Mouse (Mus musculus): ENCODE results near the gene Cox11.

The Cox11 gene

DNA sequence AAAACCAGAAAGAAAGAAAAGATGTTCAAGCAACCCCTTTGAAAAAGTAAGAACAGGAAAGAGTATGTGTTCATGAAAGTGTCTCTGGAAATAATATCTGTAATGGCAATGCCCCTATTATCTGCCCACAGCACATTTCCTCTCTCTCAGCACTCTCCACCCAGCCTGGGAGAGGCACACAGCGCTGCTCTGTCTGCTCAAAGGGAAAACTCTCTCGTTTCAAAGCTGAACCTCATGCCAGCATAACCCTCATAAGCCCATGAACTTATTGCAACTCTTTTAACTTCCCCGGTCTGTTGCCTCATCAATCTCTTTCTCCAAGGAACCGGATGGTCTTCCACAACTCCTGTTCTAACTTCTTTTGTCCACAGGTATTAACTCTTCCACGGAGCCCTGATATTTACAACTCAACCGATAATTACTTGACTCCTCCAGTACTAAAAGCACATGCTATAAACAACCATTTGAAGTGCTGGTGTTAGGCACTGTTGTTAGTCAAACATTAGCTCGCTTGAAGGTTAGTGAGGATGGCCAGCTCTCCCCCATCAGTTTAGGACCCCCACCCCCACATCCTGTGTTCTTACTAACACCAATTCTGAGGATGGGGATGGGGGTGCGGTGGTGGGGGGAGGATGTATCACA lies 26.5 kb downstream of the Cox11 start:
- no peak for DNase-seq (ENCODE audit: low read depth)

DNA sequence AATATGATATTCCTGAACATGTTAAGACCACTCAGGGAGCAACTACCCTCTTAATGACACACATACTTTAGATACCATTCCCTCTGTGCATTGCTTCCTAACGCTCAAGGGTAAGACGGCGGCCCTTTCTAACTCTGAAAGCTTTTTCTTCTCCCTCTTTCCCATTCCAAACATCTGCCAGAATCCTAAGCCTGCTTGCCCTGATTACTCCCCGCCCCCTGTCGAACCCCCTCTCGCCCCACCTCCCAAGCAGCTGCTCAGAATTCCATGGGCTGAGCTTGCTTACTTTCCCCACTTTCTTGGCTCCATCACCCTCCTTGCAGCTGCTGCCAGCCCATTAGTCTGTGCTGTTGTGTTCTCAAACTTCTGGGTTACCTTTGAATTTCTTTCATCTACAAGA lies 27.2 kb downstream of the Cox11 start:
- no peak for DNase-seq (ENCODE audit: low read depth)

DNA sequence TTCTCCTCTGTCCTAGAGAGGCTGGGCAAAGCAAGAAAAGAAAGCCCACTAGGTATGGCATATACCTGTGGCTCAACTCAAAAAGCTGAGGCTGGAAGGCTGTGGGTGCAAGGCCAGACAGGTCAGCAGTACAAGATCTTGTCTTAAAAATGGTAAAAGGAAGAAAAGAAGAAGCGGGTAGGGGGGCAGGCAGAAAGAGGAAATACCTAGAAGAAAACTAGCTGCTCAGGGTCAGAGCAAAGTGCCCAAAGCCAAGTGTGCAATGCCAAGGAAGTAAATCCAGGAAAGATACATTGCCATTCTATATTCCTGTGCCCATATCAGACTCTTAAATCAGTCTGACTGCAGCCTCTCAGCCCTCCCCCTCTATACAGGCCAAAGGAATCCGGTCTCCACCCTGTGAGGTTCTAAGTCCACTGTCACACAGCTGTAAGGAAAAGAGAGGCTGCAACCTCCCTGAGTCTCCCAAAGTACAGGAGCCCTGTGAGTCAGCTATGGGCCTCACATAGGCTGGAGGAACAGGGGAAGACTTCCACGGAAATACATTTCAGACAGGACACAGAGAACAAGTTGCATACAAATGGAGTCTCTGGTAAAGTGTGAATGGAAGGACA lies 28.3 kb downstream of the Cox11 start:
- no peak for DNase-seq (ENCODE audit: low read depth)

DNA sequence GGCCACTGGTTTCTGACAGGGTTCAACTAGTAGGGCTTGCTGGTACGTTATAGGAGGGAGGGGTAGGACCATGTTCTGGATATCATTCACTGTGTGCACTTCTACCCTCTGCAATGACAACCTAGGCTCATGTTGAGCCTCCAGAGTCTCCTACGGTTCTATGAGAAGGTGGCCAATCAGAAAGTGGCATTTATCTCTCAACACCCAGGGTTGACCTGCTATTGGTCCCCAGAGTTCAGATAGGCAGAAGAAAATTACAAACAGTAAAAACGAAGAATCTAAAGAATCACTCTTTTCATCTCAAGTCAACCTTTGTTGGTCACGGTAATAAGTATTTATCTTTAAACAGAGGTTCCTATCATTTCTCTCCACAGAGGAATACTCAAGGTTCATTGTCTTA lies 28.9 kb downstream of the Cox11 start:
- no peak for DNase-seq (ENCODE audit: low read depth)

DNA sequence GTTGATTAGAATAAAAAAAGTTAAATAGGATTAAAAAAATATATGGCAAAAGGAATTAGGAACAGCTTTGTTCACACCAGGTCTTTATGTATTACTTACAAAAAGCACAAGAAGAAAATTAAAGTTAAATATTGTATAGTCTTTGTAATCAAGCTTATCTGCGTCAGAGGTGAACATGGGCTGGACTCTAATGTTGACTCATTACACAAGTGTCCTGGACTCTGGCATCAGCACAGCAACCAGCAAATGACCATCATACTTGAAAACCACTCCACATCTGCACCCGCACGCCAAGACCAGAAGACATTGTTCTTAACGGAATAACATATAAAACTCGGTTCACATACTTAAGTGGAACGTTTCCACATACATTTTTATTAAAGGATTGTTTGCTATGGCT lies 29.4 kb downstream of the Cox11 start:
- DNase-seq (ENCODE audit: low read depth), result no peak

DNA sequence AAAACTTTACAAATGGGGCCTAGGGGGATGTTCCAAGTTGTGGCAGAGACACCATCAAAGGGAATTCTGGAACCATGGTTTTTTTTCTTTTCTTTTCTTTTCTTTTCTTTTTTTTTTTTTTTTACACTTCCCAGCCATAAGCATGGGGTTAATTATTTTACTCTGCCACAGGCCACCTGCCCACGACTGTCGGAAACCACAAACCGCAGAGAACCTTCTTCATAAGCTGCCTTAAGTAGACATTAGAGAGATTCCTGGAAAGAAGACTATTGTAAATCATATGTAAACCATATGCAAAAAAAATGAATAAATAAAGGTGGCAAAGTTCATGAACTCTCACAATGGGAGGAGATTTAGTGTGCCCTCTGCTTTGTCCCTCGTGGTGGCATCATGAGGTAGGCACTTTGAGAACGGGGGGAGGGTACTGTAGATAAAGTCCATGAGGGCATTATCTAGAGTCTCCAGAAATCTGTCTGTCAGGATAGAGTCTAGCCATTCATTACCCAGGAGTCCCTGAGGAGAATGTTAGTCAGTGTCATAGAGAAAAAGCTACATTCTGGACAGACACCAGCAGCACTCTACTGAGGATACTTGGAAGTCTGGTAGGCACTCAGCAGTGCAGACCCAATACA lies 37.6 kb downstream of the Cox11 start:
- DNase-seq (ENCODE audit: low read depth), result no peak

DNA sequence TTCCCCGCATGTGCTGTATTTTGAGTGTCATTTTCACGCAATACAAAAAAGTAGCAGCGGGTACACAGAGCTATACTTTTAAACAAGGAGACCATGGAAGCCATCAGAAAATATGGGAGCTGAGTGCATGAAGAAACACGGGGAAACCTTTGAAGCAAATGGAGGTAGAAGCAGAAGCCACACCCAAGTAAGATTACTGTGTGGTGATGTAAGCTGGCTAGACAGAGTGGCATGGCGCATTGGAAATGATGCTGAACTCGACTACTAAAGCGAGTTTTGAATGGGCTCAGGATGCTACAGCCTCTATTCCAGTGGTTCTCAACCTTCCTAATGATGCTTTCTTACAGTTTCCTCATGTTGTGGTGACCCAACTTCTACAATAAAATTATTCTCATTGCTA lies 39.1 kb downstream of the Cox11 start:
- DNase-seq (ENCODE audit: low read depth), result no peak

DNA sequence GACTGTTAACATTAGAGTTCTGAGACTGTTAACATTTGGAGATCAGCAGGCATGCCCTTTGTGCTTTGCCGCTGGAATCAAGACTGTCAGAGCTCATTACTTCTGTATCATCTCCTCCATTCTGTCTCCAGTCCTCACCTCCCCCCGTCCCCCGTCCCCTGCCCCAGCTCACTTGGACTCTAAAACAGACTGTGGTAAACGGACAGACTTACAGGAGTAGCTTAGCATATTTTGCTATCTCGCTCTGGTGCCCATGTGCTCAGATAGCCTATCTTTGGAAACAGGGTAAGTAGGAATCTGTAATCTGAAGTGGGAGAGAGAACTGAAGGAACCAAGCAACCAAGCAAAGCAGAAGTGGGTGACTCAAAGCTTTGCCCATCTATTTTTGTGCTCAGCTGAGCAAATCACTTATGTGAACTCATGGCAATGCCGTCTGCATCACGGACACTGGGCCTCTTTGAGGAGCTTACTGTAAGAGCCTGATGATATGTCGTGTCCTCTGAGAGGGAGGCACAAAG lies 39.9 kb downstream of the Cox11 start:
- DNase-seq (ENCODE audit: low read depth), result no peak

DNA sequence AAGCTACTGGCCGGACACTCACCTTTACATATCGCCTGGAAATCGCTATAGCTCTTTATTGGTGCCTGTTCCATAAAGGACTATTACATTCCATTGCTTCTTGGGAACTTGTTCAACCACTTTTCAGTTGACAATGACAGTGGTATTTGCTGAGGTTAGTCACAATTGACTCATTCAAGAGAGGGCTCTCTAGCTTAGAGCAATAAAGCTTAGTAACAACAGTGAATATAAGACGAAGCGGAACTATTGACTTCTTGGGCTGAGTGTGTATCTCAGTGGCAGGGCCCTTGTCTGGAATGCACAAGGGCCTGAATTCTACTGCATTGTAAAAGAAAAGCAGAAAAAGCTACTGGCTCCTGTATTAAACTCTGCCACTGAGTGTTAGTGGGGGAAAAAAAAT lies 40.6 kb downstream of the Cox11 start:
- DNase-seq (ENCODE audit: low read depth), result no peak

DNA sequence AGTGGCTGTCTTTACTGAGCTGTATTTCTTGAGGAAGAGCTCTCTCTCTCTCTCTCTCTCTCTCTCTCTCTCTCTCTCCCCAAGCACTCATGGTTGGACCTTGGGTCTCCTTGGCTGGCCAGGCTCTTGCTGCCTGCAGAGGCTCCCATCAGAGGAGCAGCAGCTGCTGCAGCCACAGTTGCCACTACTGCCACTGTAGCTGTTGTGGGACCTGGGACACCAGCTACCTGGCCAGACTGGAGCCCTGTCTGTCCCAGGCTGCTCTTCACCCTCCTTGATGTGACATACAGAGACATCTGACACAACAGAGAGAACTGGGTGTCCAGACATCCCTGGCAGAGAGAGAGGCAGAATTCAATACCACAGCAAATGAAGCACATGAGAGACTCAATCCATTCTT lies 43.2 kb downstream of the Cox11 start:
- DNase-seq (ENCODE audit: low read depth), result no peak

DNA sequence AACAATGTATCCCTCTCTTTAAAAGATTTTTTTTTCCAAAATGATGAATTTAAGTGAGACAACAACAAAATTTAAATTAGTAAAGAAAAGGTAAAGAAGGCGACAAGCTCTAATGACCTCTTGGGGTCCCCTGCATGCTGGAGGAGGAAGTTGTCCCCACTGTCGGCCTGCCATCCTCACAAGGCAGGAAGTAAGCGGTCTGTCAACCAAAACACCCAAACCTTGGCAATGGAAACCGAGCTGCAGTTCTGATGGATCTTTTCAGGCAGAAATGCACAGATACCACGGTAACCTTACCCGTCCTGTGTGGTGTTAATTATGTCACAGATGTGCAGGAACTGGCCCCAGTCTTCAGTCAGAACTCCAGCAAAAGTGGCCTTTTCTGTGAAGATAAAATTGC lies 46.8 kb downstream of the Cox11 start:
- no peak for DNase-seq (ENCODE audit: low read depth)

DNA sequence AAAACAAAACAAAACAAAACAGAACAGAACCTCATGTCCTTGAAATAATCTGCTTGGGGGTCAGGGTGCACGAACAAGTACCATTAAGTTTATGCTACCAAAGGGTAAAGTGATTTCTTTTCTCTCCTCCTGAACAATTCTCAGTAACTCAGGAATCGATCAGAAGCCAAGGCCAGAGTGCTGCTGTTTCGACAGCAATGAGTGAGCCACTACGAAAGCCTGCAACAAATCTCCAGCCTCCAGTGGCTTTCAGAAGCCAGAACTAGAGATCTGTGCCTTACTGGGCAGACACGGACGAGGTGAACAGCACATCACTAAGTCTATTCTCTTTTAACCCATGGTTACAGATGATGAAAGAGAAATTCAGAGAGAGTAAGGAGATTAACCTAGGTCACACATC lies 47.2 kb downstream of the Cox11 start:
- no peak for DNase-seq (ENCODE audit: low read depth)

DNA sequence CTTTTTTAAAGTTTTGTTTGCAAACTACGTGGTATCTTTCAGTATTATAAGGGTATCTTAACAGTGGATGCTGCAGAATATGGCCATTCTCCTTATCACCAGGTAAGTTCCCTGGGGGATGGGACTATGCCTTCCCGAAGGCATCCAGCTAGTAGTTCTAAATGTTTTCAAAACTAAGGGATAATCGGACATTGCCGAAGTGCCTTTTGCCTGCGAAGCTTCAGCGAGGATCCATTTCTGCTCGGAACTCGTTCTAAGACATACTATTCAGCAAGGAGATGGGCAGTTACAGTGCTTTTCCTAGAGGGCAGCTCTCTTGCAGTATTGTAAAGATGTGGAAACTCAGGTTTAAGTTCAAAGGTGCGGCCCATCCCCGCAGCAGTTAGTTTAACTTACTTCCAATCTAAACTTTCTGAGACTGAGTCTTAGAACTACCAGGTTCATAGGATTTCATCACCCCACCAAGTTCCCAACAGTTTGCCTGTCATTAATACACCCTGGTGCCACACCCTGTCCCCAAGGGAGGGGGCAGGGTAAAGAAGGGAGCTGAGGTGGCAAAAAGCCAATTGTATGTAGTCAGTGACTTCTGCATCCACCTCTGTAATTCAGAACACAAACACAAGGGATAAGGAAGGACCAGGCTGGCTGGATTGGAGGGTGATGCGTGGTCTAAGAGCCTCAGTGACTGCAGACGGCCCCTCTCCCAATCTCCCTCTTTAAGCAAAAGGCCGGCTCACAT lies 48.5 kb downstream of the Cox11 start:
- DNase-seq (ENCODE audit: low read depth), result no peak

DNA sequence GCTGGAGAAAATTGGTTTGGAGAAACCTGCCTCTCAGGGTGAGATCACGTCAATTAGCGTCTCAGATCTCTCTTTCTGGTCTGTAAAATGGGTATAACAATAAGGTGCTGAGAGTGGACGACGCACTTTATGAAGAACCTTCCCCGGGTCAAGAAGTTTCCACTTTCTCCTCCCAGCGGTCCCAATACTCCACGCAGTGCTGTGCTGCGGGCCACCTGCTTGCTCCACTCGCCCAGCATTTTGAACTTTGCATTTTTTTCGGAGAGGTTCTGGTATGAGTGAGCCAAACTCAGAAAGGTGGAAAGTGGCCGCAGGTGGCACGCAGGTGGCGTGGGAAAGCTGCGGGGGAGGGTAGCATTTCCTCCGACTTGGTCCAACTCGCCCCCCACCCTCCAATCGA lies 49.1 kb downstream of the Cox11 start:
- DNase-seq (ENCODE audit: low read depth), result no peak

DNA sequence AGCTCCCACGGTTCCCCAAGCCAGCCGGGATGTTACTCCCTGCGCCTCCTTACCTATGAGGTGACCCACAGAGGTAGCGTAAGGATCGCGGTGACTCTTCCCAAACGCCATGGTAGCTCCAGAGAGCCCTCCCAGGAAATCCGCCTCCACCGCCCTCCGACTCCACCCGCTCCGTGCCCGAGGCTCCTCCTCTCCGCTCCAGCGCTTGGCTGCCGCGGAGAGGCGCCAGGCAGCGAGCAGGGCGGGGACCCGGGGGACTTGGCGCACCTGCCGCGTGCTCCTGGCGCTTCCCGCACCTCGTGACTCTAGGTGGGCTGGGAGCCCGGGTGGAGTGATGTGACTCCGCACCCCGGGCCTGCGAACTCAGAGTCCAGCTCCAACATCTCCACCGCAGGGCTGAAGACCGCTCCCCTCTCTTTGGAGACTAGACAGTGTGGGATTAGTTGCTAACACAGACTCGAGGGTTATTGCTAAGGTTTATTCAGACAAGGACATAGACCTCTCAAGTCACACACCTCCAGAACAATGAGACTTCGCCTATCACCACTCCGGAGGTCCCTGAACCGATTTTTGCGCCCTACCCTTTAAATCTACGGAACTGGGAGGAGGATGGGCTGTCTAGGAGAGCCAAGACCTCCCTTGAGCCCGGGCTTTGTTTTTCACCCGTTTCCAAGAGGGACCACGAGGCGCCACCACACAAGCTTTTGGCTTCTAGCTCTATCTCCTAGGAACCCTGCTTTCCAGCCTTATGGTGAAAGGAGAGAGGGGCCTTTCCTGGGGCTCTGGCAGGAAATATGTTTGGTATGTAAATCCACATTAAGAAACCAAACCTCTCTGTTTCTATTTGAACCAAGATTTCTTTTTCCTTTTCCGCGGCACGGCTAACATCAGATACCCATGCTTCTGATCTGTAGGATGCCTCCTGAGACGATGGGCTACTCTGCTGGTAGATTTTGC lies 49.8 kb downstream of the Cox11 start, which contains the start of gene Tom1l1:
Tom1l1 (minus strand) TSS at position 907 of the 957 bp plus-strand sequence.
- no peak for DNase-seq (ENCODE audit: low read depth)

DNA sequence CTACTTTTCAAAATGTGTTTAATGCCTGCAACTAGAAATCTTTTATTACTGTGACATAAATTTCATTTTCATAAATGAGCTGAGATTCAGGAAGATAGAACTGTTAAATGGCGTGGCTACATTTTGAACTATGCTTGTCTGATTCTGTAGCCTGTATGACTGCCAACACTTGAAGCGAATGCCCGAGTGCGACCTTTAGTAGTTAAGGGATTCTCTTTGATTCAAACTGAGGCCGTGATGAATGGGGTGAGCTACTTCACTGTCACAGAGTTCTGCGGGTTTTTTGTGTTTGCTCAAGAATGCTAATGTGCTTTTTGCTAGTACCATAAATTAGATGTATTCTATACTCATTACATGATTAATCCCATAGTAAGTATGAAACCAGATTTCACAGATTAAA lies 52.4 kb downstream of the Cox11 start:
- no peak for DNase-seq (ENCODE audit: low read depth)

DNA sequence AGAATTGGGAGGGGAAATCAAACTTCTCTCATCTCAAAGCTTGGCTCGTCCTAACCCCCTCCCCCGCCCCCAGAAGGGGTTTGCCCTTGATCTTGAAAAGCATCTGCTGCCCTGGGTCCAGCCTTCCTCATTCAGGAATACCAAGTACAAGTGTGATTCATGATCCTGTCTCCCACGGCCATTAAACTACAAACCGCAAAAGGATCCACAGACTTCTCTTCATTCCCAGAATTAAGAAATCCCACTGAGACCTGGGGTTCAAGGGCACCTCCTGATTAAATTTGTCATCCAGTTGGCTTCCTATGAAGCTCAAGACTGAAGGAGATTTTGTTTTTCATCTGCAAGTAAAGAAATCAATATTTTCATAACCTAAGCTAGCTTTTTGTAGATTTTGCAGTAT lies 56.2 kb downstream of the Cox11 start:
- DNase-seq (ENCODE audit: low read depth), result no peak
